Mouse (Mus musculus) liver, embryonic 14.5 days (tissue): Measurements from ENCODE around the gene Cldn24.

Experiments
- CTCF ChIP-seq: IDR thresholded peaks from 2 replicates; pipeline ENCODE4 v1.5.1; 2016; ENCODE audit warnings: antibody characterized with exemption, low read depth, control low read depth
- EP300 ChIP-seq: IDR thresholded peaks from 2 replicates; pipeline ENCODE4 v1.6.1; 2016; ENCODE audit warnings: antibody characterized with exemption, low read depth

GRCm38 (mm10) chr8:47772986-47773385 is 49.0 kb upstream of the Cldn24 start:
- TF ChIP-seq CTCF (no peak), EP300 (no peak)
